Mouse (Mus musculus) E14TG2a.4 (cell line): ENCODE results near the gene 1700125H20Rik.
"Not testable (repeated sequence)": the region's sequence is repeated elsewhere in the genome, so short reads cannot be mapped to it uniquely, and the experiment has no call there.

Experiments used
- CTCF ChIP-seq: conservative IDR thresholded peaks from 2 replicates; pipeline ENCODE4 v1.5.1; 2014; ENCODE audit warnings: low read length
- NANOG ChIP-seq: IDR thresholded peaks from 2 replicates; pipeline ENCODE4 v1.6.1; 2014; ENCODE audit warnings: borderline replicate concordance, low read length, mixed read lengths

DNA sequence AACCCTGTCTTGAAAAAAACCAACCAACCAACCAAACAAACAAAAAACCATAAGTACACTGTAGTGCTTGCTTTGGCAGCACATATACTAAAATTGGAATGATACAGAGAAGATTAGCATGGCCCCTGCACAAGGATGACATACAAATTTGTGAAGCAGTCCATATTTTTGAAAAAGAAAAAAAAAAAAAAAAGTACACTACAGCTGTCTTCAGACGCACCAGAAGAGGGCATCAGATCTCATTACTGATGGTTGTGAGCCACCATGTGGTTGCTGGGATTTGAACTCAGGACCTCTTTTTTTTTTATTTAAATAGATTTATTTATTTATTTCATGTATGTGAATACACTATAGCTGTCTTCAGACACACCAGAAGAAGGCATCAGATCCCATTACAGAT lies 7.2 kb upstream of the 1700125H20Rik start:
- TF ChIP-seq CTCF, NANOG: not testable (repeated sequence)
